Mouse (Mus musculus): ENCODE measurements around the gene Npl.

Gene Npl

DNA sequence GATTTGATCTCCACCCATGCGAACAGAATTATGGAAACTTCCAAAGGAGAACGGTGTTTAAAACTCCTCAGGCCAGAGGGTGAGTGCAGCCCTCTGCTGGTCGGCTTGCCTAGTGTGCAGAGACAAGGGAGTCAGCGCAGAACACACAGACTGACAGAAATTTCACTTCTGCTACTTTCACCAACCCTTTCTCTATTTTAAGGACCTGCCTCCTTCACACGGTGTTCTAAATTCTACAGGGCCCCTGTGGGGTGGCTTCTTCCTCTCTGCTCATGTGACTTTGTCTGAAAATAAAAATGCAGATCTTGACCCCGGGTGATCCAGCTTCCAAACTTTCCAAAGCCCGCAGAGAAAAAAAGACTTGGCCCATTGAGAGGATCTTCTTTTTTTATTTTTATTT, 60.7 kb downstream of the Npl start:
- DNase-seq (ENCODE audit: low read depth, low spot score) = peak; percentile 75

DNA sequence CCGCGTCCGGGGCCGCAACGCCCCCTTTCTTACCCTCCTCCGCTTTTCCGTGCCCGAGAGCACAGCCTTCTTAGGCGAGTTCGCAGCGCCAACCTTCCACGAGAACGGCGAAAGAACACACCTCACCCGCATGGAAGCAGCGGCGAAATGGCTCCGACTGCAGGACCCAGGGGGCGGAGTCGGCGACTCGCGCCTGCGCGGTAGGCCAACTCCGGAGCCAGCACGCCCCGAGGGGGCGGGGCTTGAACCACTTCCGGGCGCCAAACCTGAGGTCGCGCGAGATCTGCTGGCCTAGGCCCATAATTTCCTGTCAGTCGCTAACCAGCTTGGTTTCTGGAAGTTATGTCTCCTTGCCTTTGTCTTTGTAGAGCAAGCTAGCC, 62.4 kb downstream of the Npl start, which contains the start of gene Dhx9:
TSS of gene Dhx9 (minus strand) at position 161 of the 380 bp plus-strand sequence.
- DNase-seq (ENCODE audit: low read depth, low spot score) = peak; percentile 97

DNA sequence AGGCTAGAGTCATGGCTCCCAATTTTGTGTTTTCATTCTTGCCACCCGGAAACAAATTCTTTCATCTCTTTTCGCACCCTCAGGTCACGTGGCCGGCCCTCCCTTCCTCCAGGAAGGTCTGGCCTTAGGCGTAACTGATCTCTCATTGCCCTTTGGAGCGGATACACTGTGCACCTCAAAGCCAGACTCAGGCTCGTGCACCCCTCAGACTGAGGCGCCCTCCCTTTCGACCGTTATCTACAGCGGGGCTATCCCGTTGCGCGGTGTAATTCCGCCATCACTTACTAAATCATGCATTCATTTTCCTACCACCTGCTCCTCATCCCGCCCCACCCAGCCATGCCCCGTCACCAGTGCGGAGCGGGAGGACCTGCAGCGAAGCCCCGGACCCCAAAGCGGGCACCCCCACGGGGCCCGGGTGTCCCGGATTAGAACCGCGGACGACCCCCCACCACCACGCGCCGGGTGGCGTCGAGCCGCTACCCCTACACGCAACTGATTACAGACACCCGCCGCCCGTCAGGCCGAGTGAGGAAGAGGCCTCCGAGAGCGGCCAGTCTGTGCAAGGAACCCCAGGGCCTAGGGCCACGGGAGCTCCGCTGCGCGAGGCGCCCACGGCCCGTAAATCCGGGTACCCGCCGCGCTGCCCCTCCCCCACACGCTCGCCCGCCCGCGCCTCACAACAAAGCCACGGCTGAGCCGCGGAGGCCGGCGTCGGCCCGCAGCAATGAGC, 62.9 kb downstream of the Npl start:
- DNase-seq (ENCODE audit: low read depth, low spot score) = peak; percentile 78

DNA sequence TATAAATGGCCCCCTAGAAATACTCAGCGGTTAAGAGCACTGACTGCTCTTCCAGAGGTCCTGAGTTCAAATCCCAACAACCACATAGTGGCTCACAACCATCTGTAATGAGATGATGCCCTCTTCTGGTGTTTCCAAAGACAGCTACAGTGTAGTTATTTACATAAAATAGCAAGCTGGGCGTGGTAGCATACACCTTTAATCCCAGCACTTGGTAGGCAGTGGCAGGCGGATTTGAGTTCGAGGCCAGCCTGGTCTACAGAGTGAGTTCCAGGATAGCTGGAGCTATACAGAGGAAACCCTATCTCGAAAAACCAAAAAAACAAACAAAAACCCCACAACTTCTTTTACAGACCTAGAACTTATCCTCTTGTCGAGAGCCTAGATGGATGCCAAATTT, 63.7 kb downstream of the Npl start:
- peak; percentile 64 for DNase-seq (ENCODE audit: low read depth, low spot score)

DNA sequence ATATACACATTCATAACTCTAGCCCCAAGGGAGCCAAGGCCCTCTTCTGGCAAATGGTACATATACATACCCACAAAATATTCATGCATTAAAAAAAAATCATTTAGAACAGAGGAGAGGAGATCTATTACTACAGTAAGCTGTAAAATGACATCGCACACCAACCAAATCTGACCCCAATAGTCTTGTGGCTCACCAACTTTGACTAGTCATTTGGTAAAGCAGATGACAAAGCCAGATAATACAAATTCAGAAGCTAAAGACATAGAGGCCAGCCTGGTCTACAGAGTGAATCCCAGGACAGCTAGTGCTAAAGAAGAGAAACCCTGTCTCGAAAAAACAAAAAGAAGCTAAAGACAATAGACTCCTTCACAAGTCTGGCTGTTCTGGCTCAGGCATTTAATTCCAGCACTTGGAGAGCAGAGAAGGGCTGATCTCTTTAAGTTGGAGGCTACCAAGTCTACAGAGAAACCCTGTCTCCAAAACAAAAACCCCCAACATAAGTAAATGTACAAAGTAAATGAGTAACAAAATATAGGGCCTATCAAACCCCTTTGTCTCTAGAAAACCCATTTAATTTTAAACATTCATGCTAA, 64.5 kb downstream of the Npl start:
- DNase-seq (ENCODE audit: low read depth, low spot score) = no peak

DNA sequence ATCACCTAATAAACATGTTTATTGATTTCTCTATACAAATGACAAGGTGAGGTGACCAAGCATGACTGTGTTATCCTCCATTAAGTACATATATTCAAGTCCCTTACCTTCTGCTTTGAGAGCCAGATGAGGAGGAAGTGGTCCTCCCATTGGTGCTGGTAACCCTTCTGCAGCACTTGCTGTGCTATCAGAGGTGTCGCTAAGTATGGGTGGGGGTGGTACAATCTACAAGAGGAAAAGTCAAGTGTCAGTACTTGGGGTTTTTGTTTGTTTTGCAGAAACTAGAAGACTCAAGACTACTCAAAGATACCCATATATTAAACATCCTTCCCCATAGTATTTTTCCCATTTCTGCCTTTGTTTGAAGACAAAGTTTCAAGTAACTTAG, 68.8 kb downstream of the Npl start:
- DNase-seq (ENCODE audit: low read depth, low spot score) = no peak

DNA sequence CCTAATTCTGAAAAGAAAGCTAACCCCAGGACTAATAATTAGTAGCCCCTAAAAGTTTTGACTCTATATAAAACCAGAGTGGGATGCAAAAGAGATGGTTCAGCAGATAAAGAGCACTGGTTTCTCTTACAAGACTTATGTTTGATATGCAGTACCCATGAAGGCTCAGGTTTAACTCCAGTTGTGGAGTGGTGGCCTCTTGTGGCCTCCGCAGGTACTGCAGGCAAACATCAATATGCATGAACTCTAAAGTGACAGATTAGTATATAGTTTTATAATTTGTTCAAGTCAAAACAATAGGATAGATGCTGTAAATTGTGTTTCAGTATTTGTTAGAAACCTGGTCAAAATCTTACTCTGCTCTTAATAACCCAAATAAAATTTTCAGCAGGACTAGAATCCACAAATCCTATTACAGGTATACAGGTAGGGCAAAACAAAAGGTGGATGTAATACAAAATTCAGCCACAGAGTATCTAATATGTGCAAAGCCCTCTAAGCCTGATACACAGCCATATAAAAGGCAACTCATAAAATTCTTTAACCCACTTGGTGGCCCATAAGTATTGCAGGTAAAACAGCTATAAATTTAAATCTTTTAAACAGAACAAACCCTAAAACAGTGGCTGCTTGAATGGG, 69.3 kb downstream of the Npl start:
- DNase-seq (ENCODE audit: low read depth, low spot score) = peak; percentile 77

DNA sequence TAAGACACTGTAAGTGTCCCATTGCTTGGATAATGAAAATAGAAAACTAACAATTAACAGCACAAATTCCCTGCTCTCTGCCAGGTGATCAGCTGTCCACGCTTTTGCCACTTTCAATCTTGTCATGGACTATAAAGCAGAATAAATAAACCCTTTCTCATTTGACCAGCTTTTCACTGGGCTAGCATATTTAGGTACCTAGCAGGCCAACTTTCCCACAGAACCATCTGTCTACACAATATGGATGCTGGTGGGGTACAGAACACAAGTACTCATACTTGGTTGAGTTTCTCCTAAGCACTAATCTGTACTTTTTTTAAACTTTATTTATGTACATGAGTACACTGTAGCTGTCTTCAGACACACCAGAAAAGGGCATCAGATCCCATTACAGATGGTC, 70.5 kb downstream of the Npl start:
- DNase-seq (ENCODE audit: low read depth, low spot score) = no peak

DNA sequence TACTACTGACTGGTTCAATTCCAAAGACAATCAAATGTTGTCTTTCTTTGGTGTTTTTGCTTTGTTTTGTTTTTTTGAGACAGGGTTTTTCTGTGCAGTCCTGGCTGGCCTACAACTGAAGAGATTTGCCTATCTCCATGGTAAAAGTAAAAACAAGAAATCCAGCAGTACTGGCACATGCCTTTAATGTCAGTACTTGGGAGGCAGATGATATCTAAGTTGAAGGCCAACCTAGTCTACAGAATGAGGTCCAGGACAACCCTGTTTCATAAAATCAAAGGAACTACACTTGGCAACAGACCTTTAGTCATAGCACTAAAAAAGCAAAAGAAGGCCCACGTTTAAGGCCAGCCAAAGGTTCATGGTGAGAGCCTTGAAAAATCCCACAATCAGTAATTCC, 88.0 kb downstream of the Npl start:
- no peak for DNase-seq (ENCODE audit: low read depth, low spot score)

DNA sequence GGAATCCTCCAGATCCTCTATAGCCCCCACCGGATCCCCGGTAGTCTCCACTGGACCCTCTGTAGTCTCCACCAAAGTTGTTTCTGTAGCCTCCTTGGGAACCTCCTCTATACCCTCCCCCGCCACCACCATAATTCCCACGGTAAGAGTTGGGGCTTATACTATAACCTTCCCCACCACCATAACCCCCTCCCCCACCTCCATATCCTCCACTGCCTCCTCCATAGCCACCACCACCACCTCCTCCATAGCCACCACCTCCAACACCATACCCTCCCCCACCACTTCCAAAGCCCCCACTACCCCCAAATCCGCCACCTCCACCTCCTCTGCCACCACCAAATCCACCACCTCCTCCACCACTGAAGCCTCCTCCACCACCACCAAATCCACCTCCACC, 93.7 kb downstream of the Npl start:
- DNase-seq (ENCODE audit: low read depth, low spot score) = no peak

DNA sequence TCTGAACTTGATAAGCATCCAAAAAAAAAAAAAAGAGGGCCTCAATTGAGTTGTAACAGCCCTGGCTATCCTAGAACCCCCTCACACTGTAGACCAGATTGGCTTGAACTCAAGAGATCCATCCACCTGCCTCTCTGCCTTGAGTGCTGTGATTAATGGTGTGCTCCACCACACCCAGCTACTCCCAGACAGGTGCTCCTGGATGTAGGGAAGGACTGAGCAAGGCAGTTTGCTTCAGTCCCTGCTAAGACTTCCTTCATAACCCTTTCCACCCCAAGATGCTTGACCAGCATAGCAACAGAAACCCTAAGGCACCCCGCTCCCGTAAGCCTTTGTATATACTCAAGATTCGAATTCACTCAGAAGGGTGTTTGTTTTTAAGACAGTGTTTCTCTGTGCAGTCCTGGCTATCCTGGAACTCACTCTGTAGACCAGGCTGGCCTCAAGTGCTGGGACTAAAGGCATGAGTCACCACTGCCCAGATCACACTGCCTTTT, 96.7 kb downstream of the Npl start:
- DNase-seq (ENCODE audit: low read depth, low spot score) = peak; percentile 59

All from ES-CJ7 (cell line).